Mouse (Mus musculus): ENCODE results near the gene Ksr1. TPM values are rescaled to one million over a fixed set of nuclear protein-coding genes. Genes with fewer than 3 reads are reported as not detected.

Ksr1 gene
- polyA plus RNA-seq, 2 experiments, result 1.7 to 4.0 TPM

DNA sequence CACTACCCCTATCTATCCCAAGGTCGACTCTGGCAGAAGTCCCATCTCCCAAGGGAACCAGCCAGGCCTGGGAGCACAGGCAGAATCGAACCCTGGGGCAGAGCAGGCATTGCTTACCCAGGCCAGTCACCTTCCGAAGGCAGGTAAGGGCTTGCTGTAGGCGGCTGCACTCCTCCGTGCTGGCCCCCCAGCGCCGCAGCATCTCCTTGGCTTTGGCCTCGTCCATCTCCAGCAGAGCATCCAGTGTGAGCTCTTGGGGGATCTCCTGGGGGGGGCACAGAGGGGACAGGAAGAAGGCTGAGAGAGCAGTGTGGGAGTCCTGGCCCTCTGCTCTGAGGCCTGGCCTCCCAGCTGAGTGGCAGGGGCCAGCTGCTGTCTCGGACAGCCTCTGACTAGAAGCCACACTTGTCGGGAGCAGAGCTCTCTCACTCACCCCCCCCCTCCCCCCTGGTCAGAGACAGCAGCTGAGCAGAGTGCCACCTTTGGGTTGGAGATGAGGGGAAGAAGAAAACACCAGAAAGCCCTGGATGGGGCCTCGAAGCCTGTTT lies 99.0 kb downstream of the Ksr1 start:
- H3K27me3 ChIP-seq (ENCODE audit: control insufficient read depth, insufficient read depth, low read length), result no peaks in the 10 kb centered on the region
- WGBS (ENCODE audit: insufficient replicate concordance), result 72% methylated on average over 11 of the region's 11 CpGs
- no peak overlapping the region for H3K4me2 ChIP-seq (ENCODE audit: low read depth)
- no peak for TF ChIP-seq EP300 (IDR thresholded peaks at IDR 0.05; ENCODE audit: low read depth)
- TF ChIP-seq CTCF (IDR thresholded peaks at IDR 0.05; ENCODE audit: low read depth), result no peak
- H3K27ac ChIP-seq, result no peak overlapping the region
- H3K9ac ChIP-seq (replicated peaks), result no peak overlapping the region
- DNase-seq (ENCODE audit: low read depth in 3 of 3, low spot score in 3 of 3), result no peak
- H3K36me3 ChIP-seq (replicated peaks; ENCODE audit: control insufficient read depth, insufficient read depth, low read depth), result no peaks in the 10 kb centered on the region
- ATAC-seq (ENCODE audit: insufficient read depth), result no peak
- no peaks in the 10 kb centered on the region; the same call in 1 of the 2 replicates for H3K9me3 ChIP-seq (ENCODE audit: control insufficient read depth, low read length)
- H3K4me1 ChIP-seq (replicated peaks; ENCODE audit: control insufficient read depth in 2 of 2, insufficient read depth in 2 of 2, low read length in 1 of 2), result peaks cover 17 to 21% of the 10 kb centered on the region in 2 experiments
- H3K4me3 ChIP-seq (ENCODE audit: insufficient read depth in 1 of 2, low read depth in 2 of 2, low read length in 2 of 2), result no peak overlapping the region

DNA sequence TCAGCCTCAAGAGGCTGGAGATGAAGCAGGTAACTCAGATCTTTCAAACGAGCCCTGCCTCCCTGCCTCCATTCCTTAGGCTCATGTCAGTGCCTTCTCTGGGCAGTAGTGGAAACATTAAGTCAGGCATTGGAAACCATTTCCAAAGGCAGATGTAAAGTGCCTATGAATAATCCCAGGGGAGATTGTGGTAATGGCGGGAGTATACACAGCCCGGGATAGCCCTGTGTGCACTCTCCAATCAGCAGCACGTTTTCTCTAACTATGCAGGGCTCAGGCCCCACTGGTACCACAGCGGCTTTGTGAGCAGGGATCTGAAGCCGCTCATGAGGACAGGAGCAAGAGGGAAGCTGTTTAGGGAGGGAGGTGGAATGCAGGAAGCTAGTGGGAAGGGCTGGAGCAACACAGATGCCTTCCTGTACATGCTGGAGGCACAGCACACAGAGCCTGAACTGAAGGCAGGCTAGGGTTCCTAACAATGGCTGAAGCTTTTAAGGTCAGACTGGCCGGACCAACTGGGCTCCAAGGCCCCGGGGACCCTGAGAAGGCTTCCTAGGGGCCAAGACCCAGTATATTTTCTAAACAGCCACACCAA lies 99.5 kb downstream of the Ksr1 start:
- no peak overlapping the region for H3K27ac ChIP-seq
- no peak for TF ChIP-seq CTCF (IDR thresholded peaks at IDR 0.05; ENCODE audit: low read depth)
- no peak for TF ChIP-seq EP300 (IDR thresholded peaks at IDR 0.05; ENCODE audit: low read depth)
- no peak overlapping the region for H3K4me2 ChIP-seq (ENCODE audit: low read depth)
- DNase-seq (ENCODE audit: low read depth in 3 of 3, low spot score in 3 of 3) (no peak), ATAC-seq (ENCODE audit: insufficient read depth) (no peak)
- H3K9me3 ChIP-seq (ENCODE audit: control insufficient read depth, low read length), result no peaks in the 10 kb centered on the region; the same call in 1 of the 2 replicates
- H3K4me3 ChIP-seq (ENCODE audit: insufficient read depth in 1 of 2, low read depth in 2 of 2, low read length in 2 of 2), result no peak overlapping the region
- no peaks in the 10 kb centered on the region for H3K36me3 ChIP-seq (replicated peaks; ENCODE audit: control insufficient read depth, insufficient read depth, low read depth)
- H3K27me3 ChIP-seq (ENCODE audit: control insufficient read depth, insufficient read depth, low read length), result no peaks in the 10 kb centered on the region
- WGBS (ENCODE audit: insufficient replicate concordance), result 81% methylated on average over 8 of the region's 8 CpGs
- H3K4me1 ChIP-seq (replicated peaks; ENCODE audit: control insufficient read depth in 2 of 2, insufficient read depth in 2 of 2, low read length in 1 of 2), result peaks cover 13 to 15% of the 10 kb centered on the region in 2 experiments
- no peak overlapping the region for H3K9ac ChIP-seq (replicated peaks)

DNA sequence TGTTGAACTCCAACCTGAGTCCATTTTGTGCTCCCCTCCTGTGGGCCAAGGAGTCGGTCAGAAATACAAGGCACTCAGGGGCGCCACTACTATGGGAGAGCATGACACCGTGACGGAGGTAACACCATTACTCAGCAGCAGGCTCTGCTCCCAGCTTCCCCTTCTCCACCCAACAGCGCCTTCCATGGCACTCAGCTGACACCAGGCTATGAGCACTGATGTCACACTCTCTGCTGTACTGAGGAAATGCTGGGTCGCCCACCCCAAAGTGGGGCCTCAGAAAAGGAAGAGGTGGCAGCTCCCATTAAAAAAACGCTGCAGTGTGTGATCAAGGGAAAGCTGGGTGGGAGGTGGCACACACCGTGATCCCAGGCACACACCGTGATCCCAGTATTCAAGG lies 101.0 kb downstream of the Ksr1 start:
- Histone ChIP-seq H3K4me3 (ENCODE audit: insufficient read depth in 1 of 2, low read depth in 2 of 2, low read length in 2 of 2) (no peak overlapping the region), H3K4me1 (replicated peaks; ENCODE audit: control insufficient read depth in 2 of 2, insufficient read depth in 2 of 2, low read length in 1 of 2) (peaks cover 0 to 1% of the 10 kb centered on the region in 2 experiments; a peak in 2 of 4 replicates), H3K27me3 (ENCODE audit: control insufficient read depth, insufficient read depth, low read length) (no peaks in the 10 kb centered on the region), H3K4me2 (ENCODE audit: low read depth) (no peak overlapping the region), H3K27ac (no peak overlapping the region), H3K9me3 (ENCODE audit: control insufficient read depth, low read length) (no peaks in the 10 kb centered on the region; the same call in 1 of the 2 replicates), H3K9ac (replicated peaks) (no peak overlapping the region), H3K36me3 (replicated peaks; ENCODE audit: control insufficient read depth, insufficient read depth, low read depth) (no peaks in the 10 kb centered on the region)
- ATAC-seq (ENCODE audit: insufficient read depth) (no peak), DNase-seq (ENCODE audit: low read depth in 3 of 3, low spot score in 3 of 3) (no peak)
- WGBS (ENCODE audit: insufficient replicate concordance), result 61% methylated on average over 9 of the region's 9 CpGs
- TF ChIP-seq EP300 (IDR thresholded peaks at IDR 0.05; ENCODE audit: low read depth) (no peak), CTCF (IDR thresholded peaks at IDR 0.05; ENCODE audit: low read depth) (no peak)

DNA sequence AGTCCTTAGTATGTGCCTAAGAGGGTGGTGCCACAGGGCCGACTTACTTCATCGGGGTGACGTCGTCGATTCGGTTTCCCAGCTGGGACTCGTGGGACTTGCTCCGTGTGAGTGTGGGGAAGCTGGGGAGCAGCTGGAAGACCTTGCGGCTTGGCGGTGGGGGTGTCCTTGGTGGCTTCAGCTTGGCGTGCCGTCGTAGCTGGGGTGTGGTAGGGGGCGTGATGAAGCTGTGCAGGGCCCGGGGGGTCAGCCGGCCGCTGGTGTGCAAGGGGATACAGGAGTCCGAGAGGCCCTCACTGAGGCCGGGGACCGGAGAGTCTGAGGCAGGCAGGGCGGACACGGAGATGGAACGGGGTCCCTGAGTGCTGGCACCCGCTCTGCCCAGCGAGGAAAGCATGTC lies 101.4 kb downstream of the Ksr1 start:
- Histone ChIP-seq H3K4me3 (ENCODE audit: insufficient read depth in 1 of 2, low read depth in 2 of 2, low read length in 2 of 2) (no peak overlapping the region), H3K27ac (no peak overlapping the region), H3K9ac (replicated peaks) (no peak overlapping the region), H3K27me3 (ENCODE audit: control insufficient read depth, insufficient read depth, low read length) (no peaks in the 10 kb centered on the region), H3K4me1 (replicated peaks; ENCODE audit: control insufficient read depth in 2 of 2, insufficient read depth in 2 of 2, low read length in 1 of 2) (no peaks in the 10 kb centered on the region), H3K9me3 (ENCODE audit: control insufficient read depth, low read length) (no peaks in the 10 kb centered on the region; the same call in 1 of the 2 replicates), H3K4me2 (ENCODE audit: low read depth) (no peak overlapping the region), H3K36me3 (replicated peaks; ENCODE audit: control insufficient read depth, insufficient read depth, low read depth) (no peaks in the 10 kb centered on the region)
- ATAC-seq (ENCODE audit: insufficient read depth) (no peak), DNase-seq (ENCODE audit: low read depth in 3 of 3, low spot score in 3 of 3) (no peak)
- 85% methylated on average over 25 of the region's 25 CpGs for WGBS (ENCODE audit: insufficient replicate concordance)
- TF ChIP-seq CTCF (IDR thresholded peaks at IDR 0.05; ENCODE audit: low read depth) (no peak), EP300 (IDR thresholded peaks at IDR 0.05; ENCODE audit: low read depth) (no peak)

DNA sequence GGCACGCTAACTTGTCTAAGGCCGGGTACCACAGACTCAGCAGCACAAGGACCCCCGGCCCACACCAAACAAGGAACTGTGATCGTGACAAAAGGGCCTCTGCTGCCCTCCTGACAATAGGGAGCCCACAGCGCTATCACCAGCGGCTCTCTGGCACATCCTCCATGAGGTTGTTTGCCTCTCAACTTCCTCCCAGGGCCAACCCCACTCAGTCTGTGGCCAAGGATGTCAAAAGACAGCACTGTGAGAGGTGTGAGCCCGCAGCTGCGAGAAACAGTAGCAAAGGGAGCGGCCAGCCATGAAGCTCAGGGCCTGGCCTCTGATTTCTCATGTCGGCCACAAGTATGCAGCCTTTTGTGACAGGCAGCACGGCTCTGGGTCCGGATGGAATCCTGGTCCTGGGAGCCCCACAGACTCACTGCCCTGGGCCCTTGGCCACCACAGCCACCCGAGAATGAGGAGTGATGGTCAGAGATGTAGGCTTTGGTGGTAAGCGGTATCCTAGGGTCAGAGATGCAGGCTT lies 104.2 kb downstream of the Ksr1 start:
- no peak overlapping the region for H3K9ac ChIP-seq (replicated peaks)
- no peak overlapping the region for H3K4me3 ChIP-seq (ENCODE audit: insufficient read depth in 1 of 2, low read depth in 2 of 2, low read length in 2 of 2)
- WGBS (ENCODE audit: insufficient replicate concordance), result 61% methylated on average over 14 of the region's 14 CpGs
- no peak for DNase-seq (ENCODE audit: low read depth in 3 of 3, low spot score in 3 of 3)
- H3K4me2 ChIP-seq (ENCODE audit: low read depth), result no peak overlapping the region
- H3K4me1 ChIP-seq (replicated peaks; ENCODE audit: control insufficient read depth in 2 of 2, insufficient read depth in 2 of 2, low read length in 1 of 2), result 0 out of 4 replicates have a peak, but pooled peaks cover 0 to 5% of the 10 kb centered on the region in 2 experiments
- H3K27me3 ChIP-seq (ENCODE audit: control insufficient read depth, insufficient read depth, low read length), result no peaks in the 10 kb centered on the region
- no peak for TF ChIP-seq CTCF (IDR thresholded peaks at IDR 0.05; ENCODE audit: low read depth)
- no peak for TF ChIP-seq EP300 (IDR thresholded peaks at IDR 0.05; ENCODE audit: low read depth)
- no peaks in the 10 kb centered on the region for H3K9me3 ChIP-seq (ENCODE audit: control insufficient read depth, low read length)
- no peak overlapping the region for H3K27ac ChIP-seq
- H3K36me3 ChIP-seq (replicated peaks; ENCODE audit: control insufficient read depth, insufficient read depth, low read depth), result no peaks in the 10 kb centered on the region
- ATAC-seq (ENCODE audit: insufficient read depth), result no peak

All from liver, embryonic 14.5 days (tissue).